Mouse (Mus musculus) stomach, embryonic 16.5 days (tissue): ENCODE measurements at regions not wholly inside any gene's neighbourhood (a gene's known extent, or its start where the extent isn't known, plus 50 kb on each side); places are given as distances from the start of the nearest gene placed in this dataset.

Experiments used
- ATAC-seq: fragments of 200-750 bp; cut with Nextera tagmentation; 2 replicates; pipeline ENCODE4 v1.8.0; 2017; ENCODE audit warnings: moderate number of reproducible peaks, moderate TSS enrichment; ENCODE audit not compliant: insufficient read depth, low FRiP score
- H3K27ac ChIP-seq: fragments of 300-500 bp; sonication (generic); 2 replicates; pipeline ENCODE4 v1.5.1; 2014; ENCODE audit warnings: low read length
- H3K27me3 ChIP-seq: fragments of 300-500 bp; sonication (generic); 2 replicates; pipeline ENCODE4 v1.6.1; 2014; ENCODE audit warnings: low read length, control low read depth, mixed read lengths; ENCODE audit not compliant: control insufficient read depth, insufficient read depth
- H3K36me3 ChIP-seq: fragments of 300-500 bp; sonication (generic); 2 replicates; pipeline ENCODE4 v1.6.1; 2014; ENCODE audit warnings: low read length; ENCODE audit not compliant: control insufficient read depth, insufficient read depth
- H3K4me1 ChIP-seq: fragments of 300-500 bp; sonication (generic); 2 replicates; pipeline ENCODE4 v1.6.1; 2014; ENCODE audit warnings: low read length, control low read depth, mixed read lengths; ENCODE audit not compliant: control insufficient read depth, insufficient read depth
- H3K4me2 ChIP-seq: fragments of 300-500 bp; sonication (generic); 2 replicates; pipeline ENCODE4 v1.6.1; 2014; ENCODE audit warnings: low read depth, low read length, mixed read lengths
- H3K4me3 ChIP-seq: fragments of 300-500 bp; sonication (generic); replicated peaks from 2 replicates; pipeline ENCODE4 v1.5.1; 2014; ENCODE audit warnings: mild to moderate bottlenecking, low read length
- H3K9ac ChIP-seq: fragments of 300-500 bp; sonication (generic); 2 replicates; pipeline ENCODE4 v1.6.1; 2014; ENCODE audit warnings: low read length
- H3K9me3 ChIP-seq: fragments of 300-500 bp; sonication (generic); replicated peaks from 2 replicates; pipeline ENCODE4 v1.6.1; 2016; ENCODE audit warnings: low read length, control low read depth; ENCODE audit not compliant: control insufficient read depth
- WGBS: fragments of 180-500 bp; shearing (Covaris S2); extraction: QIAGEN DNeasy Blood & Tissue Kit; methylation state at CpG from one replicate; pipeline ENCODE4 v1.1.7; 2014; 5-methylcytosine and 5-hydroxymethylcytosine counted together

- H3K27ac ChIP-seq: no peak overlapping the region
- ATAC-seq: no peak
- no peak overlapping the region for H3K9ac ChIP-seq
- WGBS: 69% methylated on average over 8 of the region's 8 CpGs
- no peaks in the 10 kb centered on the region for H3K4me1 ChIP-seq
- no peaks in the 10 kb centered on the region for H3K9me3 ChIP-seq
- no peaks in the 10 kb centered on the region for H3K36me3 ChIP-seq
- no peak overlapping the region for H3K4me3 ChIP-seq
- H3K27me3 ChIP-seq: no peaks in the 10 kb centered on the region
- no peak overlapping the region for H3K4me2 ChIP-seq
Observed at GRCm38 (mm10) chr13:60522719-60523450, 78.9 kb upstream of the Dapk1 start.

GRCm38 (mm10) chr13:60527806-60528205 lies 73.9 kb upstream of the Dapk1 start:
- no peak for ATAC-seq

DNA sequence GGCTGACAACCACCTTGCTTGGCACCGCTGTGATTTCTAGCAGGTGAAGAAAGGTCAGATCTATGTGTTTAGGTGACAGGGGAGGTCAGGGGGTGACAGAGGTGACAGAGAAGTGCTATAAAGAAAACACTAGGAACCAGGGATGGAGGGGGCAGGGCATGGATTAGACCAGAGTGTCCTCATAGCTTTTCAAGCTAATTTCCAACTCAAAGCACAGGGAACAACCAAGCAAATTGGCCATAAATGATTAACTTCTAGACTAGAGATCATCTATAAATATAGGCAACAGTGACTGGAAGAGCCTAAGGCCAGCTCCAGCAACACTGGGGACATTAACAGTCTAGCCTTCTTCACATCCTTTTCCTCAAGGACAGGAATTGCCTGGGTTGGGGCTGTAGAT lies 72.9 kb upstream of the Dapk1 start:
- no peak overlapping the region for H3K4me2 ChIP-seq
- no peak overlapping the region for H3K4me3 ChIP-seq
- no peaks in the 10 kb centered on the region for H3K36me3 ChIP-seq
- H3K9ac ChIP-seq: no peak overlapping the region
- ATAC-seq: no peak
- no peak overlapping the region for H3K27ac ChIP-seq
- WGBS: 38% methylated on average over 1 of the region's 1 CpGs
- no peaks in the 10 kb centered on the region for H3K9me3 ChIP-seq
- no peaks in the 10 kb centered on the region for H3K4me1 ChIP-seq
- no peaks in the 10 kb centered on the region for H3K27me3 ChIP-seq

More at GRCm38 (mm10) chr13:60527806-60528205, 73.9 kb upstream of the Dapk1 start:
- Histone ChIP-seq H3K27me3 (no peaks in the 10 kb centered on the region), H3K9me3 (no peaks in the 10 kb centered on the region), H3K9ac (no peak overlapping the region), H3K4me1 (no peaks in the 10 kb centered on the region), H3K4me3 (no peak overlapping the region), H3K27ac (no peak overlapping the region), H3K4me2 (no peak overlapping the region), H3K36me3 (no peaks in the 10 kb centered on the region)
- 82% methylated on average over 2 of the region's 2 CpGs for WGBS

DNA sequence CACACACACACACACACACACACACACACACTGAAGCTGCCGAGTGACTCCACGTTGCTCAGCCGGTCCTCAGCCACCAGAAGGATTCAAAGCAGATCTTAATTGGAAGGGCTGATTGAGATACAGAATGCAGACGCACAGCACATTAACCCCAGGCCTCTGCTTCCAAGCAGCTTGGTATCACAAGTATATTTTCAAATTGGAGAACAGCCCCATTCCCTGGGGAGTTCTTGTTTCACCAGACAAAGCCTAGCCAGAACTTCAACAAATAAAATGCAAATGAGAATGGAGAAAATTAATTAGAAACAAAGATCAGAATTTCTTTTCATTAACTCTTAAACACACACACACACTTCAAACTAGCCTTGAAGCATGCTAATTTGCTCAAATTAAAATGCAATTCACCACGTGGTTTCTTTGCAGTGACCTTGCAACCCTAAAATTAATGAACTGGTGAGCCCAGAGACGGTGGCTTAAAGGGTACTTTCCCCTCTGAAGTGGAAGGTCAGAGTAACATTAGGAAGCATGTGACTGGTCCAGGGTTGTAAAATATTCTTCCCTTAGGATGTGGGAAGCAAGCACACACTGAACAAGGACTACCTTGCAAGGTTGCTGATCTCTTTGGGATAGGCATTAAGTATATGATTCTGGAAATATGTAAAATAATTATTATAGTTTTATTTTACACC lies 72.2 kb upstream of the Dapk1 start:
- Histone ChIP-seq H3K27me3 (no peaks in the 10 kb centered on the region), H3K4me3 (no peak overlapping the region), H3K4me2 (no peak overlapping the region), H3K9ac (no peak overlapping the region), H3K4me1 (0 out of 2 replicates have a peak, but pooled peaks cover 2% of the 10 kb centered on the region), H3K36me3 (no peaks in the 10 kb centered on the region), H3K27ac (no peak overlapping the region), H3K9me3 (no peaks in the 10 kb centered on the region)
- no peak for ATAC-seq
- 36% methylated on average over 6 of the region's 6 CpGs for WGBS

DNA sequence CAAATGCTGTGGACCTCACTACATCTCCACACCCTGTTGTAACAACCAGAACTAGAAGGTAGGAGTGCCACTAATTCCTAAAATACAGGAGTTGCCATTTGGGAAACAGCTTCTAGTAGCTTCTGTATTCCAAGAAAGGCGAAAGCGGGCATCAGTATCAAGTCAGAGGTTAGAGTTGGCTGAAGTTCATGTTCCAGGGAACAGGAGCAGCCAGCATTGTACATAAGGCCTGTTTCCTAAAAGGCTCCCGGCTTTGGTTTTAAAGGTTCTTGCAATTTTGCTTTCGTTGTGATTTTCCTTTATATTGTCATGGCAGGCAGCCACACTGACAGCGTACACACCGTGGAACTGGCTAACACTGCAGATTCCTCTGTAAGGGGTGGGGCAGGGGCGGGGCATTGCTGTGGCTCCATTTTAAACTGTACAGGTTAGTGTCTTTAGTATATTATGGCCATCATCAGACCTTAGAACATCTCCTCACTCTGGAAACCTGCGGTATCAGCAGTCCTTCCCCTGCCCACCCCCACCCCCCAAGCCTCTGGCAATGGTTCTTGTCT lies 67.8 kb upstream of the Dapk1 start:
- no peak for ATAC-seq
- WGBS: 57% methylated on average over 8 of the region's 8 CpGs

DNA sequence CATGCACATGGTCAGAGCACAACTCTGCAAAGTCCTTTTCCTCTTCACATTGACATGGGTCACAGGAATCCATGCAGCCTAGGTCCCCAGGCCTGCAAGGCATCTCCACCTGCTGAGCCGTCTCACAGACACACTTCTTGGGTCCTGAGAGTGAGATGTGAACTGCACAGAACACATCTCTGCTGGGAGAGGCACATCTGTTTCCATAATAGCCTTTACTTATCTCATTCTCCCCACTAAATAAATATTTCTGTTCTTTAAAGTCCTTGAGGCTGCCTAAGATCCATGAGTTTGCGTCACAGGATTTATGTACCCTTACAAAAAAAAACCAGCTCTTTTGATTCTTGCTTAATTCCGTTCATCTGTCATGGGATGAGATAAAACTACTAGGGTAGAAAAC lies 67.2 kb upstream of the Dapk1 start:
- H3K4me1 ChIP-seq: 0 out of 2 replicates have a peak, but pooled peaks cover 3% of the 10 kb centered on the region
- no peak for ATAC-seq
- H3K27ac ChIP-seq: no peak overlapping the region
- 35% methylated on average over 3 of the region's 3 CpGs for WGBS
- no peak overlapping the region for H3K4me3 ChIP-seq
- H3K27me3 ChIP-seq: no peaks in the 10 kb centered on the region
- H3K9ac ChIP-seq: no peak overlapping the region
- no peaks in the 10 kb centered on the region for H3K9me3 ChIP-seq
- no peak overlapping the region for H3K4me2 ChIP-seq
- no peaks in the 10 kb centered on the region for H3K36me3 ChIP-seq

More for the DNA sequence above, 67.8 kb upstream of the Dapk1 start:
- no peaks in the 10 kb centered on the region for H3K9me3 ChIP-seq
- H3K9ac ChIP-seq: no peak overlapping the region
- no peaks in the 10 kb centered on the region for H3K27me3 ChIP-seq
- no peak overlapping the region for H3K4me2 ChIP-seq
- no peak overlapping the region for H3K27ac ChIP-seq
- no peak overlapping the region for H3K4me3 ChIP-seq
- 0 out of 2 replicates have a peak, but pooled peaks cover 3% of the 10 kb centered on the region for H3K4me1 ChIP-seq
- no peaks in the 10 kb centered on the region for H3K36me3 ChIP-seq

DNA sequence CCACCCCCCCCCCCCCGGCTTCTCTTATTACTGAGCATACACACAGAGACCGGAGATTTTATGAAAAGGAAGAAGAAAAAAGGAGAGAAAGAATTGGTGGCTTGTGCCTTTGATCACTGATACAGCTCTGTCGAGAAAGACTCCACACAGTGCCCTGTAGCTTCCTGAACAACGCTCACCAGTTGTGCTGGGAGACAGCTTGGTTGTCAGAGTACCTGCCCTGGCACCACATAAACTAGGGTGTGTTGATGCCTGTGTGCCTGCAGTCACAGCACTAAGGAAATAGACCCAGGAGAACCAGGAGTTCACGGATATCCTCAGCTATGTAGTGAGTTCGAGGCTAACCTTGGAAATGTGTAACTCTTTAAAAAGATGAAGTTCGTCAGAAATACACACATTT lies 66.7 kb upstream of the Dapk1 start:
- Histone ChIP-seq H3K27me3 (no peaks in the 10 kb centered on the region), H3K4me2 (no peak overlapping the region), H3K9ac (no peak overlapping the region), H3K4me3 (no peak overlapping the region), H3K27ac (no peak overlapping the region), H3K36me3 (no peaks in the 10 kb centered on the region), H3K4me1 (0 out of 2 replicates have a peak, but pooled peaks cover 3% of the 10 kb centered on the region), H3K9me3 (no peaks in the 10 kb centered on the region)
- ATAC-seq: no peak
- WGBS: 64% methylated on average over 7 of the region's 7 CpGs

- Histone ChIP-seq H3K4me3 (no peak overlapping the region), H3K9ac (no peak overlapping the region), H3K27me3 (no peaks in the 10 kb centered on the region), H3K27ac (no peak overlapping the region), H3K9me3 (no peaks in the 10 kb centered on the region), H3K36me3 (no peaks in the 10 kb centered on the region), H3K4me1 (0 out of 2 replicates have a peak, but pooled peaks cover 3% of the 10 kb centered on the region), H3K4me2 (no peak overlapping the region)
- ATAC-seq: no peak
- 90% methylated on average over 5 of the region's 5 CpGs for WGBS
Observed at GRCm38 (mm10) chr13:60536725-60537124, 65.0 kb upstream of the Dapk1 start.

DNA sequence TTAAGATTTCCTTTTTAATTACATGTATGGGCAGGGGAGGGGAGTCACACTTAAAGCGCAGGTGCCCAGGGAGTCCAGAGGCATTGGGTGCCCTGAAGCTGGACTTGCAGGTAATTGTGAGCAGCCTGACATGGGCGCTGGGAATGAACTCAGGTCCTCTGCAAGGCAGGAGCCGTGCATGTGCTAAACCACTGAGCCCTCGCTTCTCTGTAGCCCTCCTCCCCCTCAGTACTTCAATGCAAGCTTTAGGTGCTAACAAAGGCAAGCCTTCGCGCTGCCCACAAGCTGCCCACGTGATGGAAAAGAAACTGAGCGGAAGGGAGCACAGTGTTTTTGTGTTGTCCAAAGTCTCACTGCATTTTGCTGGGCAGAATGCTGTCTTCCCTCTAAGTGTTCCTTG lies 63.6 kb upstream of the Dapk1 start:
- H3K9ac ChIP-seq: no peak overlapping the region
- WGBS: 56% methylated on average over 8 of the region's 8 CpGs
- no peak overlapping the region for H3K4me2 ChIP-seq
- 0 out of 2 replicates have a peak, but pooled peaks cover 3% of the 10 kb centered on the region for H3K4me1 ChIP-seq
- H3K4me3 ChIP-seq: no peak overlapping the region
- no peak overlapping the region for H3K27ac ChIP-seq
- H3K9me3 ChIP-seq: no peaks in the 10 kb centered on the region
- no peaks in the 10 kb centered on the region for H3K27me3 ChIP-seq
- ATAC-seq: no peak
- H3K36me3 ChIP-seq: no peaks in the 10 kb centered on the region
